Comparison of ENCODE assay signal across 8 mouse cellular contexts in genomic region chr16:77643871-77644720, GRCm38 (mm10). TPM values are rescaled to one million over a fixed set of nuclear protein-coding genes. Genes with fewer than 3 reads are reported as not detected.
DNase-seq lines count a peak whose midpoint lies in the region; ATAC-seq lines count a peak whose summit lies in the region.

No protein-coding gene starts in this region.

- no peaks in the 10 kb centered on the region for H3K9me3 ChIP-seq in forebrain, embryonic 12.5 days
- H3K9me3 ChIP-seq in heart, embryonic 16.5 days (replicated peaks; ENCODE audit: control insufficient read depth, low read length), result no peaks in the 10 kb centered on the region
- H3K9me3 ChIP-seq in liver, embryonic 15.5 days (replicated peaks), result no peaks in the 10 kb centered on the region
- H3K9me3 ChIP-seq in neural tube, embryonic 12.5 days, result no peaks in the 10 kb centered on the region

- peak overlapping the region; percentile 94 for H3K27ac ChIP-seq in forebrain, embryonic 12.5 days
- peak overlapping the region; percentile 65 for H3K27ac ChIP-seq in heart, embryonic 16.5 days (ENCODE audit: low read length)
- no peak overlapping the region for H3K27ac ChIP-seq in liver, embryonic 15.5 days (replicated peaks)
- H3K27ac ChIP-seq in neural tube, embryonic 12.5 days, result peak overlapping the region; percentile 90

- peak overlapping the region; percentile 68 for H3K4me2 ChIP-seq in forebrain, embryonic 12.5 days
- H3K4me2 ChIP-seq in heart, embryonic 16.5 days (ENCODE audit: low read depth, low read length), result peak overlapping the region; percentile 86
- H3K4me2 ChIP-seq in liver, embryonic 15.5 days, result peak overlapping the region; percentile 63
- peak overlapping the region; percentile 69 for H3K4me2 ChIP-seq in neural tube, embryonic 12.5 days (replicated peaks)

- peak overlapping the region; percentile 63 for H3K9ac ChIP-seq in forebrain, embryonic 12.5 days
- H3K9ac ChIP-seq in heart, embryonic 16.5 days (ENCODE audit: low read length), result peak overlapping the region; percentile 67
- no peak overlapping the region for H3K9ac ChIP-seq in liver, embryonic 15.5 days
- H3K9ac ChIP-seq in neural tube, embryonic 12.5 days, result peak overlapping the region; percentile 75

- peak overlapping the region; percentile 40 for H3K4me3 ChIP-seq in forebrain, embryonic 12.5 days (replicated peaks)
- H3K4me3 ChIP-seq in heart, embryonic 16.5 days (ENCODE audit: low read length), result peak overlapping the region; percentile 52
- peak overlapping the region; percentile 37 for H3K4me3 ChIP-seq in liver, embryonic 15.5 days (replicated peaks)
- H3K4me3 ChIP-seq in neural tube, embryonic 12.5 days, result peak overlapping the region; percentile 36

- DNase-seq in CD8-positive naive resting alpha-beta T cell, adult 2 months (ENCODE audit: low read depth in 2 of 2, low spot score in 2 of 2), result peak; percentile 8 to 11
- peak; percentile 81 for DNase-seq in brain, embryonic 18.5 days (ENCODE audit: low read depth, low spot score)
- DNase-seq in kidney, postnatal 25 days, result peak; percentile 49 to 73
- peak; percentile 9 to 37 for DNase-seq in thymus, postnatal 10 days (ENCODE audit: low spot score in 2 of 2)

- peaks cover 30% of the 10 kb centered on the region for H3K4me1 ChIP-seq in forebrain, embryonic 12.5 days
- H3K4me1 ChIP-seq in heart, embryonic 16.5 days (ENCODE audit: control insufficient read depth, insufficient read depth, low read length), result 0 out of 2 replicates have a peak, but pooled peaks cover 8% of the 10 kb centered on the region
- 0 out of 2 replicates have a peak, but pooled peaks cover 3% of the 10 kb centered on the region for H3K4me1 ChIP-seq in liver, embryonic 15.5 days (replicated peaks)
- peaks cover 19% of the 10 kb centered on the region; the same call in 1 of the 2 replicates for H3K4me1 ChIP-seq in neural tube, embryonic 12.5 days

- no peaks in the 10 kb centered on the region for H3K27me3 ChIP-seq in forebrain, embryonic 12.5 days
- H3K27me3 ChIP-seq in heart, embryonic 16.5 days (ENCODE audit: control insufficient read depth, insufficient read depth, low read length), result no peaks in the 10 kb centered on the region
- no peaks in the 10 kb centered on the region for H3K27me3 ChIP-seq in liver, embryonic 15.5 days
- H3K27me3 ChIP-seq in neural tube, embryonic 12.5 days (replicated peaks), result no peaks in the 10 kb centered on the region

- 3% methylated on average over 31 of the region's 31 CpGs for WGBS in forebrain, embryonic 12.5 days
- WGBS in heart, embryonic 16.5 days, result 7% methylated on average over 31 of the region's 31 CpGs
- 4% methylated on average over 31 of the region's 31 CpGs for WGBS in liver, embryonic 15.5 days (ENCODE audit: insufficient replicate concordance)
- 3% methylated on average over 31 of the region's 31 CpGs for WGBS in neural tube, embryonic 12.5 days

- peak; percentile 89 for ATAC-seq in forebrain, embryonic 12.5 days (ENCODE audit: low FRiP score)
- peak; percentile 88 for ATAC-seq in heart, embryonic 16.5 days (replicated peaks; ENCODE audit: extremely low read depth, insufficient read depth, low FRiP score)
- ATAC-seq in liver, embryonic 15.5 days (ENCODE audit: insufficient read depth), result no peak
- ATAC-seq in neural tube, embryonic 12.5 days (ENCODE audit: low FRiP score, low read depth), result peak; percentile 93

- no peaks in the 10 kb centered on the region for H3K36me3 ChIP-seq in forebrain, embryonic 12.5 days (replicated peaks)
- H3K36me3 ChIP-seq in heart, embryonic 16.5 days (ENCODE audit: control insufficient read depth, insufficient read depth), result no peaks in the 10 kb centered on the region
- H3K36me3 ChIP-seq in liver, embryonic 15.5 days (replicated peaks), result no peaks in the 10 kb centered on the region
- no peaks in the 10 kb centered on the region for H3K36me3 ChIP-seq in neural tube, embryonic 12.5 days

RNA-seq across cellular contexts. Expression of gene Gm11146, which starts 42.2 kb away (rescaled TPM):
- polyA plus RNA-seq in forebrain, embryonic 12.5 days (2016; fragmentation: Nextera tagmentation; extraction: Ambion mirVana), result not detected in 2 replicates
- not detected in 2 replicates for polyA plus RNA-seq in heart, embryonic 16.5 days (2015; fragmentation: Nextera tagmentation; extraction: Ambion mirVana)
- polyA plus RNA-seq in liver, embryonic 15.5 days (2015; fragmentation: Nextera tagmentation; extraction: Ambion mirVana), result not detected in 2 replicates
- not detected in 2 replicates for polyA plus RNA-seq in neural tube, embryonic 12.5 days (2016; fragmentation: Nextera tagmentation; extraction: Ambion mirVana)

Comparison
In these comparisons a context has a peak if more than half of its experiments do, and no peak if none do; other contexts are left out.
1. DNase-seq: peak in every context shown above with its lines; median percentile 81 in brain, embryonic 18.5 days; 61 in kidney, postnatal 25 days; 23 in thymus, postnatal 10 days; 10 in CD8-positive naive resting alpha-beta T cell, adult 2 months.